Mouse (Mus musculus): ENCODE measurements around the gene Plcl1.

GRCm38 (mm10) chr1:55525100-55525499, 119.4 kb downstream of the Plcl1 start:
- TF ChIP-seq POLR2A (IDR thresholded peaks at IDR 0.05; ENCODE audit: control insufficient read depth in 1 of 2, insufficient read depth in 1 of 2, low read depth in 1 of 2, low read length in 2 of 2, poor library complexity in 1 of 2) (no peak), CTCF (IDR thresholded peaks at IDR 0.05 in 2 of 3, conservative IDR thresholded peaks at IDR 0.05 in 1 of 3; ENCODE audit: control insufficient read depth in 1 of 3, insufficient read depth in 1 of 3, low read depth in 2 of 3, low read length in 3 of 3, poor library complexity in 1 of 3, severe bottlenecking in 1 of 3) (no peak), RCOR1 (IDR thresholded peaks at IDR 0.05; ENCODE audit: low read depth, low read length) (no peak), EP300 (IDR thresholded peaks at IDR 0.05; ENCODE audit: low read depth in 1 of 2, low read length in 2 of 2) (no peak), POLR2AphosphoS2 (IDR thresholded peaks at IDR 0.05; ENCODE audit: low read length) (no peak), UBTF (IDR thresholded peaks at IDR 0.05; ENCODE audit: borderline replicate concordance, insufficient read depth, low read depth, low read length) (no peak), MAX (IDR thresholded peaks at IDR 0.05; ENCODE audit: low read length) (no peak), ZNF384 (IDR thresholded peaks at IDR 0.05; ENCODE audit: low read depth, low read length) (no peak)

Data from MEL (cell line).